Mouse (Mus musculus) stomach, embryonic 14.5 days (tissue): ENCODE results near the gene Tnip2. TPM values are rescaled to one million over a fixed set of nuclear protein-coding genes. Genes with fewer than 3 reads are reported as not detected.

Experiments used
- ATAC-seq: fragments of 200-750 bp; cut with Nextera tagmentation; 2 replicates; pipeline ENCODE4 v1.8.0; 2017; ENCODE audit warnings: low read depth, moderate TSS enrichment; ENCODE audit not compliant: insufficient number of reproducible peaks, insufficient read depth, low FRiP score
- H3K27ac ChIP-seq: fragments of 300-500 bp; sonication (generic); 2 replicates; pipeline ENCODE4 v1.5.1; 2014; ENCODE audit warnings: mild to moderate bottlenecking, low read length, moderate library complexity, mixed read lengths
- H3K27me3 ChIP-seq: fragments of 300-500 bp; sonication (generic); 2 replicates; pipeline ENCODE4 v1.6.1; 2014; ENCODE audit warnings: low read length, control low read depth, mixed read lengths; ENCODE audit not compliant: control insufficient read depth, insufficient read depth
- H3K36me3 ChIP-seq: fragments of 300-500 bp; sonication (generic); 2 replicates; pipeline ENCODE4 v1.6.1; 2014; ENCODE audit warnings: mild to moderate bottlenecking, control low read depth, low read length, moderate library complexity, mixed read lengths; ENCODE audit not compliant: control insufficient read depth, insufficient read depth
- H3K4me1 ChIP-seq: fragments of 300-500 bp; sonication (generic); 2 replicates; pipeline ENCODE4 v1.6.1; 2014; ENCODE audit warnings: low read length, control low read depth, mixed read lengths; ENCODE audit not compliant: control insufficient read depth, insufficient read depth
- H3K4me2 ChIP-seq: fragments of 300-500 bp; sonication (generic); replicated peaks from 2 replicates; pipeline ENCODE4 v1.6.1; 2014; ENCODE audit warnings: low read depth, low read length, control low read depth
- H3K4me3 ChIP-seq: fragments of 300-500 bp; sonication (generic); 2 replicates; pipeline ENCODE4 v1.5.1; 2014; ENCODE audit warnings: low read depth, low read length, control low read depth
- H3K9ac ChIP-seq: fragments of 300-500 bp; sonication (generic); replicated peaks from 2 replicates; pipeline ENCODE4 v1.6.1; 2014; ENCODE audit warnings: low read depth, mild to moderate bottlenecking, control low read depth, low read length, moderate library complexity, mixed read lengths
- H3K9me3 ChIP-seq: fragments of 300-500 bp; sonication (generic); 2 replicates; pipeline ENCODE4 v1.6.1; 2016; ENCODE audit warnings: low read depth, low read length, control low read depth; ENCODE audit not compliant: control insufficient read depth
- WGBS: fragments of 180-500 bp; shearing (Covaris S2); extraction: QIAGEN DNeasy Blood & Tissue Kit; methylation state at CpG from one replicate; pipeline ENCODE4 v1.1.7; 2014; 5-methylcytosine and 5-hydroxymethylcytosine counted together
- polyA plus RNA-seq: library from polyadenylated mRNA; unstranded; fragments of >200 nt; fragmentation: Nextera tagmentation; extraction: Ambion mirVana; gene quantifications from 2 replicates; pipeline ENCODE4 v1.2.1, GENCODE M21; 2014

Tnip2 gene
- polyA plus RNA-seq = 21.2 and 23.8 TPM in 2 replicates

- no peaks in the 10 kb centered on the region for H3K4me1 ChIP-seq
- peak within 1 kb of the TSS; percentile 78 for H3K9ac ChIP-seq
- peak; percentile 98 for ATAC-seq
- peak within 1 kb of the TSS; percentile 89 for H3K4me3 ChIP-seq
- H3K27ac ChIP-seq = no peak within 1 kb of the TSS
- H3K4me2 ChIP-seq = peak within 1 kb of the TSS; percentile 92
- H3K36me3 ChIP-seq = no peaks in the 10 kb centered on the region
- H3K27me3 ChIP-seq = no peaks in the 10 kb centered on the region
- under 1% methylated on average over 64 of the region's 64 CpGs for WGBS
- no peaks in the 10 kb centered on the region for H3K9me3 ChIP-seq
These were observed at the start of gene Tnip2 for GRCm38 (mm10) chr5:34513466-34514217. TSS of gene Tnip2 (minus strand) at chr5:34513991.

GRCm38 (mm10) chr5:34551821-34552220, 38.0 kb upstream of the Tnip2 start:
- no peaks in the 10 kb centered on the region for H3K27me3 ChIP-seq
- H3K9ac ChIP-seq = no peak overlapping the region
- no peak overlapping the region for H3K27ac ChIP-seq
- no peaks in the 10 kb centered on the region for H3K9me3 ChIP-seq
- H3K4me1 ChIP-seq = peaks cover 6% of the 10 kb centered on the region; the same call in 1 of the 2 replicates
- peaks cover 14% of the 10 kb centered on the region for H3K36me3 ChIP-seq
- no peak for ATAC-seq
- WGBS = 94% methylated on average over 4 of the region's 4 CpGs
- H3K4me2 ChIP-seq = no peak overlapping the region
- H3K4me3 ChIP-seq = no peak overlapping the region

GRCm38 (mm10) chr5:34550251-34550650, 36.5 kb upstream of the Tnip2 start:
- H3K4me3 ChIP-seq = peak overlapping the region; percentile 69
- H3K4me1 ChIP-seq = peaks cover 6% of the 10 kb centered on the region; the same call in 1 of the 2 replicates
- H3K27me3 ChIP-seq = no peaks in the 10 kb centered on the region
- H3K9ac ChIP-seq = peak overlapping the region; percentile 88; the same call in 1 of the 2 replicates
- H3K4me2 ChIP-seq = peak overlapping the region; percentile 52
- H3K9me3 ChIP-seq = no peaks in the 10 kb centered on the region
- ATAC-seq = no peak
- H3K27ac ChIP-seq = no peak overlapping the region
- peaks cover under 1% of the 10 kb centered on the region for H3K36me3 ChIP-seq
- WGBS = 8% methylated on average over 5 of the region's 6 CpGs

- WGBS = under 1% methylated on average over 49 of the region's 49 CpGs
- Histone ChIP-seq H3K4me1 (peaks cover 6% of the 10 kb centered on the region; the same call in 1 of the 2 replicates), H3K36me3 (no peaks in the 10 kb centered on the region; the same call in 1 of the 2 replicates), H3K27ac (peak overlapping the region; percentile 53; the same call in 1 of the 2 replicates), H3K4me2 (peak overlapping the region; percentile 52), H3K4me3 (peak overlapping the region; percentile 69), H3K9me3 (no peaks in the 10 kb centered on the region), H3K27me3 (no peaks in the 10 kb centered on the region), H3K9ac (peak overlapping the region; percentile 88)
- ATAC-seq = peak; percentile 88
These were observed 35.9 kb upstream of the Tnip2 start for GRCm38 (mm10) chr5:34549483-34550221.

- WGBS = 25% methylated on average over 8 of the region's 8 CpGs
- ATAC-seq = peak; percentile 33; the same call in 1 of the 2 replicates
- peak overlapping the region; percentile 52 for H3K4me2 ChIP-seq
- no peaks in the 10 kb centered on the region for H3K9me3 ChIP-seq
- peak overlapping the region; percentile 69 for H3K4me3 ChIP-seq
- no peaks in the 10 kb centered on the region; the same call in 1 of the 2 replicates for H3K36me3 ChIP-seq
- H3K27me3 ChIP-seq = no peaks in the 10 kb centered on the region
- no peak overlapping the region for H3K27ac ChIP-seq
- H3K4me1 ChIP-seq = peaks cover 6% of the 10 kb centered on the region; the same call in 1 of the 2 replicates
- H3K9ac ChIP-seq = peak overlapping the region; percentile 88
These were observed 35.3 kb upstream of the Tnip2 start for GRCm38 (mm10) chr5:34549135-34549482.

GRCm38 (mm10) chr5:34547410-34547809, 33.6 kb upstream of the Tnip2 start:
- Histone ChIP-seq H3K27me3 (no peaks in the 10 kb centered on the region), H3K36me3 (no peaks in the 10 kb centered on the region; the same call in 1 of the 2 replicates), H3K27ac (no peak overlapping the region), H3K9ac (no peak overlapping the region), H3K9me3 (no peaks in the 10 kb centered on the region), H3K4me2 (no peak overlapping the region), H3K4me3 (no peak overlapping the region), H3K4me1 (peaks cover 6% of the 10 kb centered on the region; the same call in 1 of the 2 replicates)
- no peak for ATAC-seq

GRCm38 (mm10) chr5:34543114-34543513, 29.3 kb upstream of the Tnip2 start:
- Histone ChIP-seq H3K36me3 (no peaks in the 10 kb centered on the region), H3K27me3 (no peaks in the 10 kb centered on the region), H3K4me2 (no peak overlapping the region), H3K9ac (no peak overlapping the region), H3K9me3 (no peaks in the 10 kb centered on the region), H3K4me3 (no peak overlapping the region), H3K4me1 (no peaks in the 10 kb centered on the region), H3K27ac (no peak overlapping the region)
- WGBS = 54% methylated on average over 4 of the region's 4 CpGs
- no peak for ATAC-seq

GRCm38 (mm10) chr5:34542166-34542565, 28.4 kb upstream of the Tnip2 start:
- no peak for ATAC-seq
- Histone ChIP-seq H3K27me3 (no peaks in the 10 kb centered on the region), H3K4me1 (no peaks in the 10 kb centered on the region), H3K9ac (no peak overlapping the region), H3K4me3 (no peak overlapping the region), H3K9me3 (no peaks in the 10 kb centered on the region), H3K27ac (no peak overlapping the region), H3K36me3 (no peaks in the 10 kb centered on the region), H3K4me2 (no peak overlapping the region)
- 68% methylated on average over 1 of the region's 1 CpGs for WGBS
